Mouse (Mus musculus) intestine, embryonic 15.5 days (tissue): ENCODE data around the gene Rin1. TPM values are rescaled to one million over a fixed set of nuclear protein-coding genes. Genes with fewer than 3 reads are reported as not detected.
A peak's percentile ranks its signal among the peaks of the same experiment; 100 is the strongest.

Experiments
- ATAC-seq: fragments of 200-750 bp; cut with Nextera tagmentation; 2 replicates; pipeline ENCODE4 v1.8.0; 2017; ENCODE audit warnings: moderate TSS enrichment, moderate library complexity
- H3K27ac ChIP-seq: fragments of 300-500 bp; sonication (generic); 2 replicates; pipeline ENCODE4 v1.5.1; 2015; ENCODE audit warnings: mild to moderate bottlenecking, inconsistent platforms
- H3K27me3 ChIP-seq: fragments of 300-500 bp; sonication (generic); replicated peaks from 2 replicates; pipeline ENCODE4 v1.6.1; 2015; ENCODE audit warnings: inconsistent platforms
- H3K36me3 ChIP-seq: fragments of 300-500 bp; sonication (generic); 2 replicates; pipeline ENCODE4 v1.6.1; 2015; ENCODE audit warnings: inconsistent platforms
- H3K4me1 ChIP-seq: fragments of 300-500 bp; sonication (generic); replicated peaks from 2 replicates; pipeline ENCODE4 v1.6.1; 2015; ENCODE audit warnings: inconsistent platforms
- H3K4me2 ChIP-seq: fragments of 300-500 bp; sonication (generic); replicated peaks from 2 replicates; pipeline ENCODE4 v1.6.1; 2015; ENCODE audit warnings: mild to moderate bottlenecking, inconsistent platforms
- H3K4me3 ChIP-seq: fragments of 300-500 bp; sonication (generic); replicated peaks from 2 replicates; pipeline ENCODE4 v1.5.1; 2015; ENCODE audit warnings: inconsistent platforms
- H3K9ac ChIP-seq: fragments of 300-500 bp; sonication (generic); 2 replicates; pipeline ENCODE4 v1.6.1; 2015; ENCODE audit warnings: inconsistent platforms
- H3K9me3 ChIP-seq: fragments of 300-500 bp; sonication (generic); 2 replicates; pipeline ENCODE4 v1.6.1; 2016; ENCODE audit warnings: inconsistent platforms
- WGBS: fragments of 180-500 bp; shearing (Covaris S2); methylation state at CpG from one replicate; pipeline ENCODE4 v1.1.7; 2015; 5-methylcytosine and 5-hydroxymethylcytosine counted together
- polyA plus RNA-seq: library from polyadenylated mRNA; unstranded; fragments of >200 nt; fragmentation: Nextera tagmentation; extraction: Ambion mirVana; gene quantifications from 2 replicates; pipeline ENCODE4 v1.2.1, GENCODE M21; 2015

Rin1 gene
- polyA plus RNA-seq, 1 experiment from 2014 or later: 2.7 TPM

- H3K9ac ChIP-seq: no peak overlapping the region
- ATAC-seq: no peak; the same call in 1 of the 2 replicates
- no peak overlapping the region for H3K27ac ChIP-seq
- peaks cover 20% of the 10 kb centered on the region; the same call in 1 of the 2 replicates for H3K36me3 ChIP-seq
- peaks cover 11% of the 10 kb centered on the region; the same call in 1 of the 2 replicates for H3K27me3 ChIP-seq
- no peak overlapping the region for H3K4me2 ChIP-seq
- H3K4me3 ChIP-seq: no peak overlapping the region
- H3K9me3 ChIP-seq: no peaks in the 10 kb centered on the region
- 86% methylated on average over 14 of the region's 14 CpGs for WGBS
- peaks cover 13% of the 10 kb centered on the region for H3K4me1 ChIP-seq
Measured at GRCm38 (mm10) chr19:5048138-5049056, 1.9 kb upstream of the Rin1 start.

DNA sequence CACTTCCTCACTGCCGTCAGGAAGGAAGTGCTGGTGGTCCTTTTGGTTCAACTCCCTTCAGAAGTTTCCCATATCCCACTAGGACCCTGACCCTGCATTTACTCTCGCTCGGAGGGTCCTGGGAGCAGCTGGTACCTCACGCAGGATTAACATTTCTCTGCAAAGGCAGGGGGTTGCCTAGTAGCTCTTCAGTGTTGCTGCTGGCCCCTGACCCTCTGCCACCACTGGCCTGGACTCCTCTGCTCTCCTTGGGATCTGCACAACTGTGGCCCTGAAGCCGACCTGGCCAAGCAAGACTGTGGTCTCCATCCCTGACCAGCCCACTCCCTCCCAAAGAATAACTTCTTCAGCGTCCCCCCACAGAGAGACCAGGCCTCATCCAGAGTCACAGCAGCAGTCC, 956 bp upstream of the Rin1 start:
- Histone ChIP-seq H3K27me3 (peaks cover 14% of the 10 kb centered on the region; the same call in 1 of the 2 replicates), H3K9ac (no peak overlapping the region), H3K4me2 (no peak overlapping the region), H3K4me1 (peaks cover 13% of the 10 kb centered on the region), H3K36me3 (peaks cover 20% of the 10 kb centered on the region; the same call in 1 of the 2 replicates), H3K27ac (no peak overlapping the region), H3K4me3 (no peak overlapping the region), H3K9me3 (no peaks in the 10 kb centered on the region)
- no peak for ATAC-seq
- 80% methylated on average over 6 of the region's 6 CpGs for WGBS

DNA sequence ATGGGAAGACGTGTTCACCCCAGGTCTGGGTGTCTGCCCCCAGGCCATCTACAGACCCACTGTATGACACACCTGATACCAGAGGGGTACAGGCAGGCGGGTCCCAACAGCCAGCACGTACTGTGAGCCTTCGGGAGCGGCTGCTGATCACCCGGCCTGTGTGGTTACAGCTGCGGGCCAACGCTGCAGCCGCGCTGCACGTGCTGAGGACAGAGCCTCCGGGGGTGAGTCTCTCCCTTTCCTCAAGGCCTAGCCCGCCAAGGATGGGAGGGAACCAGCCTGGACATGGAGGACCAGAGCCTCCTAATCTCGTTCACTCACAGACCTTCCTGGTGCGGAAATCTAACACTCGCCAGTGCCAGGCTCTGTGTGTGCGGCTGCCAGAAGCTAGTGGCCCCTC, 750 bp downstream of the Rin1 start:
- H3K9ac ChIP-seq: peak overlapping the region; percentile 26; the same call in 1 of the 2 replicates

DNA sequence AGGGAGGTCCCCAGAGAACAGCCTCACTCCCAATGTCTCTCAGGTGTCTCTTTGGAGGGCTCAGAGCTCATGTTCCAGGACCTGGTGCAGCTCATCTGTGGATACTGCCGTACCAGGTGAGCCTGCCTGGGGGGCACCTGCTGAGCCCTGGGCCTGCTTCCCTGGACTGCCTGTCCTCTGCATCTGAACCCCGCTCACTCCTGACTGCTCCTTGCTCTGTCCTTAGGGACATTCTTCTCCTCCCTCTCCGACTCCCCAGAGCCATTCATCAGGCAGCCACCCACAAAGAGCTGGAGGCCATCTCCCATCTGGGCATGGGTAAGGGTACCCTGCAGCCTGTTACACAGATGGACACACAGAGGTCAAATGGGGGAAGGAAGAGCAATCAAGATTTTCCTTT, 1.2 kb downstream of the Rin1 start:
- H3K36me3 ChIP-seq: peaks cover 16% of the 10 kb centered on the region; the same call in 1 of the 2 replicates
- WGBS: 69% methylated on average over 3 of the region's 3 CpGs
- peaks cover 19% of the 10 kb centered on the region; the same call in 1 of the 2 replicates for H3K27me3 ChIP-seq
- no peak for ATAC-seq
- peak overlapping the region; percentile 26; the same call in 1 of the 2 replicates for H3K9ac ChIP-seq
- peak overlapping the region; percentile 37; the same call in 1 of the 2 replicates for H3K4me3 ChIP-seq
- H3K4me1 ChIP-seq: peaks cover 17% of the 10 kb centered on the region
- H3K4me2 ChIP-seq: peak overlapping the region; percentile 62
- H3K9me3 ChIP-seq: no peaks in the 10 kb centered on the region
- no peak overlapping the region for H3K27ac ChIP-seq

More for the DNA sequence above, 750 bp downstream of the Rin1 start:
- Histone ChIP-seq H3K9me3 (no peaks in the 10 kb centered on the region), H3K4me1 (peaks cover 13% of the 10 kb centered on the region), H3K27me3 (peaks cover 19% of the 10 kb centered on the region; the same call in 1 of the 2 replicates), H3K27ac (peak overlapping the region; percentile 49), H3K4me3 (peak overlapping the region; percentile 37), H3K4me2 (peak overlapping the region; percentile 62), H3K36me3 (peaks cover 20% of the 10 kb centered on the region; the same call in 1 of the 2 replicates)
- peak; percentile 67 for ATAC-seq
- WGBS: 6% methylated on average over 17 of the region's 17 CpGs

DNA sequence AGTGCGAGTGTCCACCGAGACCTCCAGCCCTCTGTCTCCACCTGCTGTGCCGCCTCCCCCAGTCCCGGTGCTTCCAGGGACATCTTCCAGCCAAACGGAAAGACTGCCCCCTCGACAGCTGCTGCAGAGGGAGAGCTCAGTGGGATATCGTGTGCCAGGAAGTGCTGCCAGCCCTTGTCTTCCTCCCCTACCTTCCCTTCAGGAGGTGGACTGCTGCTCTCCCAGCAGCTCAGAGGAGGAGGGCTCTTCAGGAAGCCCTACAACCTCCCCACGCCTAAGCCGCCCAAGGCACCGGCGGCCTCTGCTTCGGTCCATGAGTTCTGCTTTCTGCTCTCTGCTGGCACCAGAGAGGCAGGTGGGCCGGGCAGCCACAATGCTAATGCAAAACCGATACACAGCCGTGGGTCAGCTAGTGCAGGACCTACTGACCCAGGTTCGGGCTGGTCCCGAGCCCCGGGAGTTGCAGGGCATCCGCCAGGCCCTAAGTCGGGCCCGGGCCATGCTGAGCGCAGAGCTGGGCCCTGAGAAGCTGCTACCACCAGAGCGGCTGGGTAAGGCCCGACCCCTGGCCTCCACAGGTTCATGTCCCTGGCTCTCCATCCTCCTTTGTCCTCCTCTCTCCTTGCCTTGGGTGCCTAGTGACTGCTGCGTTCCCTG, 2.0 kb downstream of the Rin1 start:
- no peaks in the 10 kb centered on the region for H3K9me3 ChIP-seq
- H3K27ac ChIP-seq: no peak overlapping the region
- H3K4me1 ChIP-seq: peaks cover 22% of the 10 kb centered on the region
- ATAC-seq: no peak
- WGBS: 48% methylated on average over 25 of the region's 25 CpGs
- H3K4me3 ChIP-seq: no peak overlapping the region
- H3K9ac ChIP-seq: no peak overlapping the region
- H3K36me3 ChIP-seq: peaks cover 10% of the 10 kb centered on the region; the same call in 1 of the 2 replicates
- H3K27me3 ChIP-seq: peaks cover 19% of the 10 kb centered on the region; the same call in 1 of the 2 replicates
- 0 out of 2 replicates have a peak overlapping the region, but pooled peaks have one; percentile 9 for H3K4me2 ChIP-seq

DNA sequence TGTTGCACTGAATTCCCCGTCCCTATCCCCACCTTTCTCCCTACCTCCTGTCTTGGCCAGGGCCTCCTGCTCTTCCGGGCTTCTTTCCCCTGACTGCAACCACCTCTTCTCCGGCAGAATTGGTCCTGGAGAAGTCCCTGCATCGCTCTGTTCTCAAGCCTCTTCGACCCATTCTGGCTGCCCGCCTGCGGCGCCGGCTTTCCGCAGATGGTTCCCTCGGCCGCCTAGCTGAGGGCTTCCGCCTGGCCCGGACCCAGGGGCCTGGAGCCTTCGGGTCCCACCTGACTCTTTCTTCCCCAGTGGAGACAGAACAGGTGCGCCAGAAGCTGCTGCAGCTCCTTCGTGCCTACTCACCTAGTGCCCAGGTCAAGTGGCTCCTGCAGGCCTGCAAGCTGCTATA, 2.6 kb downstream of the Rin1 start:
- 0 out of 2 replicates have a peak, but pooled peaks cover 5% of the 10 kb centered on the region for H3K36me3 ChIP-seq
- no peak overlapping the region for H3K9ac ChIP-seq
- 70% methylated on average over 17 of the region's 17 CpGs for WGBS
- H3K4me1 ChIP-seq: peaks cover 22% of the 10 kb centered on the region
- no peak overlapping the region for H3K4me3 ChIP-seq
- no peak overlapping the region for H3K4me2 ChIP-seq
- no peak overlapping the region for H3K27ac ChIP-seq
- no peak for ATAC-seq
- H3K27me3 ChIP-seq: peaks cover 19% of the 10 kb centered on the region; the same call in 1 of the 2 replicates
- no peaks in the 10 kb centered on the region for H3K9me3 ChIP-seq

DNA sequence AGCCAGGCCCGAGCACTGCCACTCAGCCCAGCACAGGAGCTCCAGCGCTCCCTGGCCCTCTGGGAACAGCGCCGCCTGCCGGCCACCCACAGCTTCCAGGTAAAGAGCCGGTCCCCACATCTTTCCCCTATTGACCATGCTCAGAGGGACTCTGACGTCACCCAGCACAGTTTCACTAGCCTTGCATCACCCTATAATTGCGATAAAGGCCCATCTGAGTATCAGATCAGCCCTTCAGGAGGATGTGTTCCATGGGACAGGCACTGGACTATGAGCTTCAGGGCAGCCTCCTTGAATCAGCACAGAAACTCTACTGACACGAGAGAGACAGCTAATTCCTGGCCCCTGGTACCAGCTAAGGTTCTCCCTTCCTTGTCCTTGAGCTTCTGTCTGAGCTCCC, 3.6 kb downstream of the Rin1 start:
- 20% methylated on average over 9 of the region's 9 CpGs for WGBS

DNA sequence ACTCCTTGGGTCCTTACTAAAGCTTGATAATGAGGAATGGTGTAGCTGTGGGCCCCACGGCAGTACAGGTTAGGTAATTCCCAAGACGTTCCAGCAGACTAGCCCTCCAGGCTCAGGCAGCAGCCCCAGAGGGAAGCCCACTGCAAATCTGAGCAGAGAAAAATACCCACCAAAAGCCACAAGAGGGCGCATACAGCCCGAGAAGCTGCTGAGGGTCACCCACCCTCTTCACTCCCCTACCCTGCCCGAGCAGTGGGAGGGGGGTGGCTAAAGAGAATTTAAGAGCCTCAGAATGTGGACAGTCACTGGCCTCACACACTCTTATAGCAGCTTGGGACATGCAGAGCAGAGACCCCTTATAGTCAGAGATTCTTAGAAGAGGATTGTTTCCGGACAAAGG, 6.0 kb downstream of the Rin1 start:
- Histone ChIP-seq H3K27ac (0 out of 2 replicates have a peak overlapping the region, but pooled peaks have one; percentile 9), H3K9ac (no peak overlapping the region), H3K36me3 (no peaks in the 10 kb centered on the region), H3K4me2 (peak overlapping the region; percentile 4; the same call in 1 of the 2 replicates), H3K27me3 (peaks cover 19% of the 10 kb centered on the region; the same call in 1 of the 2 replicates), H3K9me3 (no peaks in the 10 kb centered on the region), H3K4me3 (no peak overlapping the region), H3K4me1 (peaks cover 39% of the 10 kb centered on the region)
- WGBS: 13% methylated on average over 6 of the region's 6 CpGs
- ATAC-seq: peak; percentile 16; the same call in 1 of the 2 replicates

More for the DNA sequence above, 3.6 kb downstream of the Rin1 start:
- Histone ChIP-seq H3K4me3 (no peak overlapping the region), H3K9me3 (no peaks in the 10 kb centered on the region), H3K4me1 (peaks cover 28% of the 10 kb centered on the region), H3K4me2 (no peak overlapping the region), H3K36me3 (0 out of 2 replicates have a peak, but pooled peaks cover 5% of the 10 kb centered on the region), H3K27me3 (peaks cover 19% of the 10 kb centered on the region; the same call in 1 of the 2 replicates), H3K9ac (no peak overlapping the region), H3K27ac (no peak overlapping the region)
- no peak for ATAC-seq

- WGBS: 25% methylated on average over 16 of the region's 16 CpGs
- Histone ChIP-seq H3K9me3 (no peaks in the 10 kb centered on the region), H3K9ac (no peak overlapping the region), H3K4me1 (peaks cover 38% of the 10 kb centered on the region), H3K4me3 (no peak overlapping the region), H3K36me3 (no peaks in the 10 kb centered on the region), H3K27me3 (peaks cover 10% of the 10 kb centered on the region; the same call in 1 of the 2 replicates), H3K4me2 (peak overlapping the region; percentile 22; the same call in 1 of the 2 replicates), H3K27ac (peak overlapping the region; percentile 71)
- no peak for ATAC-seq
Measured at GRCm38 (mm10) chr19:5057876-5058775, 7.8 kb downstream of the Rin1 start.

DNA sequence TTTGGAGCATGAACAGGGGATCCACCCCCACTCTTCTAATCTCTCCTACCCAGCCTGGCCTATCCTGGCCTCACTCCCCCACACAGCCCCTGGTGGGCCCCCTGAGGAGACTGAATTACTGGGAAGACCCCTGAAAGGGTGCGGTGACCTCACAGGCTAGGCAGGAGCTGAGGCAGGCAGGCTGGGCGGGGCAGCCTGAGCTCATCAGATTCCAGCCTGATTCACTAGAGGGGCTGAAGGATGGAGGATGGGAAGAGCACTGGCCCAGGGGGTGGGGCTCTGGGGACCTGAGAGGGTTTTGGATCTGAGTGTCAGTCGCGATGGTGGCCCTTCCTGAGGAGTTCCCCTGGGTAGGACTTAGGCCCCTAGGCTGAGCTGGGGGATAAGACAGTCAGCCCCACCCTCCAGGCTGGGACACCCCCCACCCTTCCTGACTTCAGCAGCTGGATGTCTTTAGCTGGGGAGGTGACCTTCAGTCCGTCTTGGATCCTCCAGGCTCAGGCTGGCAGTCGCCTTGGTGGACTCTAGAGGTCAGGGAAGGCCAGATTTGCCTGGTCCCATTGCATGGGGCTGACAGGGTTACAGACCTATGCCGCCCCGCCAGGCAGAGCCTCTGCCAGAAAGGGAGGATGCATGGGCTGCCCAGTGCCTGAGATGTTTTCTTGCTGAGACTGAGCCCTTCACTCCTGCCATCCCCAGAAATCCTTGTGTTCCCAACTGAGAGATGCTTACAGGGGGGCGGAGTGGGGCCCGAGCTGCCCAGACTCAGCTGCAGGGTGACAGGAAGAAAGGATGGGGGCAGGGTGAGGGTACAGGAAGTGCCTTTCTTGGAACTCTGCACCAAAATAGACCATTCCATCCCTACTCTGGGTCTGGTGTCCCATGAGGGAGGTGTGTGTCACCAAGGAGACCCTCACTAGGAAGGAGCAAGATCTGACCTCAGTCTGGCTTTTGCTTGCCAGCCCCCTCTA, 8.8 kb downstream of the Rin1 start:
- Histone ChIP-seq H3K27me3 (0 out of 2 replicates have a peak, but pooled peaks cover 5% of the 10 kb centered on the region), H3K27ac (peak overlapping the region; percentile 71), H3K4me3 (no peak overlapping the region), H3K4me1 (peaks cover 38% of the 10 kb centered on the region), H3K9me3 (no peaks in the 10 kb centered on the region), H3K9ac (0 out of 2 replicates have a peak overlapping the region, but pooled peaks have one; percentile 3), H3K36me3 (no peaks in the 10 kb centered on the region), H3K4me2 (peak overlapping the region; percentile 22)
- peak; percentile 51 for ATAC-seq
- WGBS: 14% methylated on average over 10 of the region's 10 CpGs
